Mouse (Mus musculus) MN1 (cell line): ENCODE data around the gene E130308A19Rik.

Source experiments
- DNase-seq: peaks from one replicate; pipeline ENCODE4 v3.0.0-alpha.2; 2016; ENCODE audit warnings: low spot score

The E130308A19Rik gene

GRCm38 (mm10) chr4:59625998-59626910, at the start of gene E130308A19Rik:
TSS of gene E130308A19Rik (plus strand) at chr4:59626211.
- peak; percentile 79 for DNase-seq

- peak; percentile 66 for DNase-seq
These were observed 45.3 kb upstream of the E130308A19Rik start for GRCm38 (mm10) chr4:59580495-59581281.

DNA sequence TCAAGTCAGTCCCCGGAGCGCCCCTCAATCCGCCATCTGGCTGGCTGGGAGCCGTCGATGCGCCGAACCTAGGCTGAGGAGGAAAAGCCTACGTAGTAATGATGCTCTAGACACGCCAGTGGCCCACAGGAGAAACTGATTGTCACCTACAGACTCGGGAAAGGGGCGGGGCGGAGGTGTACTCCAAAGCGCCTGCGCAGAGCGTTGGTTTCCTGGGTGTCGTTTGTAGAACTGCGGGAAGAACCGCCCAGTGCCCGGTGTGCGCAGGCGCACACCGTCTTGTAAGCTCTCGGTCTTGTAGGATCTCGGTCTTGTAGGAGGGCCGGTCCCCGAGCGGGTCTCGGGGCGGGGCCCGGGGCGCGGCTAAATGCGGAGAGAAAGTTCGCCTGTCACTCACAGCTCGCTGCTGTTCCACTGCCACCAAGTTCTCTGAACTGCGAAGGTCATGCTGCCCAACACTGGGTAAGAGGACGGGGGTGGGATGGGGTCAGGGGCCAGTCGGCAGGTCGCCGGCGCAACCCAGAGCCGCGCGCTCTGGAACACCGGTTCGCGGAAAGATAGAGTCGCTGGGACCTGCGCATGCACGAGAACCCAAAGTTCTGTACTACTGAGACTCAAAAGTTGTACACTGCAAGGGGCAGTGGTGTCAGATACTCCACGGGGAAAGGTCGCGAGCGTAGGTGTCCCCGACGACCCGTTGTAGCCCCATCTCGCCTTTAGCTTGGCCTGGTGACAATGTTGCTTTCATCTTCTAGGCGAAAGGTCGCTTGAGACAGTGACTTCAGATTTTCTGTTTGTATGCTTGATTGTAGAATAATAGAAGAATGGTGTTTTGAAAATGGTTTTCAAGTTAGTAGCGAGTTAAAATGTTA, 44.5 kb upstream of the E130308A19Rik start, which contains the start of gene Hsdl2:
Hsdl2 (plus strand) TSS at position 250 of the 872 bp plus-strand sequence.
- DNase-seq, result peak; percentile 99

- DNase-seq, result peak; percentile 6
These were observed 43.8 kb upstream of the E130308A19Rik start for GRCm38 (mm10) chr4:59582186-59582585.

DNA sequence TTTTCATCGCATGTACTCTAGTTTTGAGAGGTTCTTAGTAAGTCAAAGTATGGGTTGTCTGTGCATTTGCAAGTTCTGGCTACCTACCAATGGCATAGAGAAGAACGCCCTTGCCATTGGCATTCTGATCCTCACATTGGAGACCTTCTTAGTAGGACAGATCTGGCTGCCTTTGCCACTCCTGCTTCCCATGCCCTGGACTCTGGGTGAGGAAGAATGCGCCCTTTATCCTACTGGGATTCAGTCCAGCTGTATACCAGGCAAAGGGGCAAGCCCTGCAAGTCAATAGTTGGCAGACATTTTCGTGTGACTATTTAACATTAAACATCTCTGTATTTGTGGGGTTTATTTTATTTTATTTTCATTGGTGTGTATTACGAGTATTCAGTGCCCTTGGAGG, 40.9 kb upstream of the E130308A19Rik start:
- DNase-seq, result no peak

GRCm38 (mm10) chr4:59587215-59587871, 38.7 kb upstream of the E130308A19Rik start:
- DNase-seq, result no peak

- no peak for DNase-seq
These were observed 38.2 kb upstream of the E130308A19Rik start for GRCm38 (mm10) chr4:59587872-59588226.

DNA sequence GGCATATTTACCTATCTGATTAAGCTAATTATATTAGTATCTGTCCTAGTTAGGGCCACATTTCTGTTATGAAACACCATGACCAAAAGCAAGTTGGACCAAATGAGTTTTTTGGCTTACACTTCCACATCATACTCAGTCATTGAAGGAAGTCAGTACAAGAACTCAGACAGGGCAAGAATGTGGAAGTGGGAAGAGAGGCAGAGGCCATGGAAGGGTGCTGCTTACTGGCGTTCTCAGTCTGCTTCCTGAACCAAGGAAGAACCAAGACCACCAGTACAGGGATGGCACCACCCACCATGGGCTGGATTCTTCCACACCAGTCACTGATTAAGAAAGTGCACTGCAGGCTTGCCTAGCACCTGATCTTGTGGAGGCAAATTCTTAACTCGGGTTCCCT, 31.4 kb upstream of the E130308A19Rik start:
- DNase-seq, result no peak

DNA sequence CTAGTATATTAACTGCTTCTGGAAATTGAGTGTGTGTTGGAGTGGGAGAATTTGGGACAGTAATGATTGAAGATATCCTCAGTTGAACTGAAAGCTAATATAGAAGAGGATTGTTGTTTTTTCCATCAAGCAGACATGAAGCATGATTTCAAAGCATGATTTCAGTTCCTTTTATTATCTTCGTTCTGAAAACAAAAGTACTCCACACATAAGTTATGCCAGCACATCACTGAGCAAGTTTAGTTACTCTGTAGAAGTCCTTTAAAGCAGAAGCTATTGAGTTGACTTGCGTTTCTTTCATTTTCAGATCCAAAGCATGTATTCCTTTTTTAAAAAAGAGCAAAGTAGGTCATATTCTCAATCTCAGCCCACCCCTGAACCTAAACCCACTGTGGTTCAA, 29.5 kb upstream of the E130308A19Rik start:
- DNase-seq, result no peak

GRCm38 (mm10) chr4:59602704-59603103, 23.3 kb upstream of the E130308A19Rik start:
- no peak for DNase-seq

DNA sequence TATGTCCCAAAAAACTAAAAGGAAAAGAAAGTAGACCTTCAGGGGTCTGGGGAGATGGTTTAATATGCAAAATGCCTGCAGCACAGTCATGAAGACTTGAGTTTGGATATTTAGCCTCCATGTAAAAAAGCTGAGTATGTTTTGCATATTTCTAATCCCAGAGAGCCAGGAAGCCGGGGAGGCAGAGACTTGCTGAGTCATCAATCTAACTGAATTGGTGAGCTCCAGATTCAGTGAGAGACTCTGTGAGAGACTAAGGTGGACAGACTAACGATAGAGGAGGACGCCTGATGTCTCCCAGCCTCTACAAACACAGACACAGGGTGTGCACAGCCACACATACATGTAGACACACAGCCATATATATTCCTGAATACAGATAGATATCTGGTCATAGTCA, 21.1 kb upstream of the E130308A19Rik start:
- DNase-seq, result no peak

DNA sequence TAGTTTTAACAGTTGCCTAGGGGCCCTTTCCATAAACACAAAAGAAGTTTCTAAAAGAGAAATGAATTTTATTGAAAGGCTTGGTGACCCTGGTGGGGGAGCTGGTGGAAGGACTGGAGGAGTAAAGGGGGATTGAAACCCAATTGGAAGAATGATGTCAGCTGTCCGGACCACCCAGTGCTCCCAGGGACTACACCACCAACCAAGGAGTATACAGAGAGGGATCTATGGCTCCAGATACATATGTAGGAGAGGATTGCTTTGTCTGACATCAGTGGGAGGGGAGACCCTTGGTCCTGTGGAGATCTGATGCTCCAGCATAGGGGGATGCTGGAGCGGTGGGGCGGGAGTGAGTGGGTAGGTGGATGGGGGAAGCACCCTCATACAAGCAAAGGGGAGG, 20.5 kb upstream of the E130308A19Rik start:
- no peak for DNase-seq

GRCm38 (mm10) chr4:59610411-59610810, 15.6 kb upstream of the E130308A19Rik start:
- DNase-seq, result no peak

GRCm38 (mm10) chr4:59614986-59615385, 11.0 kb upstream of the E130308A19Rik start:
- peak; percentile 42 for DNase-seq

DNA sequence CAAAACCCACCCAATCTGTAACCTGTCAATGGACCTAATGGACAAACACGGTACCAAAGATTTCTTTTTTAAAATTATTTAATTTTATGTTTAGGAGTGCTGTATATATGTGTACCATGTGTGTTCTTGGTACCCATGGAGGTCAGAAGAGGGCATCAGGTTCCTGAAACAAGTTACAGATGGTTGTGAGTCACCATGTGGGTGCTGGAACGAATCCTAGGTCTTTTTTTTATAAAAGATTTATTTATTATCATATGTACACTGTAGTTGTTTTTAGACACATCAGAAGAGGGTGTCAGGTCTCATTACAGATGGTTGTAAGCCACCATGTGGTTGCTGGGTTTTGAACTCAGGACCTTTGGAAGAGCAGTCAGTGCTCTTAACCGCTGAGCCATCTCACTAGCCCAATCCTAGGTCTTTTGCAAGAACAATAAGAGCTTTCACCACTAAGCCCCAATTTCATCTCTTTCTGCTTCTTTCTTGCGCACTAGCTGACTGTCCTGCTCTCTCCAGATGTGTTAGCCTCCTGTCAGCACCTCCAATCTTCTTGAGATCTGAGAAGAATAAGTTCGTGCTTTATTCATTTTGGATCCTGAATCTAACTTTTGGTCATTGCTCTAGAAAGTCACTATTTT, 6.3 kb upstream of the E130308A19Rik start:
- no peak for DNase-seq

DNA sequence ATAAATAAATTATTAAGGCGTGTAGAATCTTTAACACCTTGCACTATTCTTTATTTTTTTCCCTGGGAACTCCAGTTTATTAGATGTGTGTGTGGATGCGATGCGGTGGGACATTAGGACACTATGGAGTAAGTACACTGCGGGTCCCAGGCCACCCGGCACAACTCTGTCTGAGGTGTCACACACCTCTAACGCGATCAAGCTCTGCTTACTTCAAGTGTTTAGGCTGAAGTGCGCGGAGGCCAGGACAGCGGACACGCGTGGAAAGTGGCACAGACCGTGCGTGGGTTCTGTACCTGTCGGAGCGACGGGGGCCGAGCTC, 374 bp upstream of the E130308A19Rik start:
- no peak for DNase-seq

DNA sequence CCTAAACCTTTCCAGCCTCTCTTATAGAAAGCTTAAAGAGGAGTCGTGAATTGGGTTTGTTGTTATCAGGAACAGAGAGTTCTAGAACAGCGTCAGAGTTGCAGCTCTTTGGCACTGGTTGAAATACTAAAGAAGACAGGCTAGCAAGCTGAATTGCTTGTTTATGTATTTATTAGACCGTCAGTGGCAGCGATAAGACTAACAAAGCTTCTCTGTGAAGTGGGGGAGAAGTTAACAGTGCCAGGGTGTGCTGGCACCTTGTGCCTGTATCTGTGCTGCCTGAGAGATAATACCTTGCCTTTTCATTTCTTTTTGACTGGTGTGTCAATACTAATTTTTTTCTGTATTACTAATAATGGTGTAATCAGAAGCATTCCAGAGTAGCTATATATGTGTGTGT, 2.2 kb downstream of the E130308A19Rik start:
- no peak for DNase-seq

- DNase-seq, result no peak
These were observed 3.3 kb downstream of the E130308A19Rik start for GRCm38 (mm10) chr4:59629076-59629874.

DNA sequence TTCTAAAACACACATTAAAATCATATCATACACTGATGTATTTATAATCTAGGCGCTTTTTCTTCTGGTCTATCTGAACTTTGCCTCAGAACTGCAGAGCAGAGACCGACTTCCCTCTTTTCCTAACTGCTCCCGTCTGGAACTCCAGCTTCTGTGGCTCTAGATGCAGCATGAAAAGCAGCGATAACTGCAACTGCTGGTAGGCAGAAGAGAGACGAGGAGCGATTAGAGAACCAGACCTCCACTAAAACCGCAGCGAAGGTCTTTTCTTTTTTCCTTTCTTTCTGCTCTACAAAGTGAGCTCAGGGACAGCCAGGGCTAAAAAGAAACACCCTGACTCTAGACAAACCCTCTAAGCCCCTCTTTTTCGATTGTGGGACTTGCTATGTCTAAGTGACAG, 4.1 kb downstream of the E130308A19Rik start:
- no peak for DNase-seq

- DNase-seq, result no peak
These were observed 8.5 kb downstream of the E130308A19Rik start for GRCm38 (mm10) chr4:59634532-59634931.
